In genomic region chr6:49055256-49055733, GRCm38 (mm10) we compare ENCODE assay signal across 12 mouse cellular contexts. TPM values are rescaled to one million over a fixed set of nuclear protein-coding genes. Genes with fewer than 3 reads are reported as not detected.
A peak's percentile ranks its signal among the peaks of the same experiment; 100 is the strongest.
DNase-seq lines count a peak whose midpoint lies in the region; ATAC-seq lines count a peak whose summit lies in the region.
"Had no signal": no experiment of that assay in that cellular context is flagged by ENCODE, and none has a peak within 500 bp of the region (broad histone marks: within the 10 kb centered on the region; RNA-seq: fewer than 3 reads in every experiment).

No protein-coding gene starts in this region.

- no peak overlapping the region for H3K4me2 ChIP-seq in hindbrain, embryonic 11.5 days (replicated peaks; ENCODE audit: low read depth, low read length)
- H3K4me2 ChIP-seq in midbrain, embryonic 15.5 days, result peak overlapping the region; percentile 10
- H3K4me2 ChIP-seq: lung, embryonic 15.5 days had no signal

- WGBS in hindbrain, embryonic 11.5 days, result 2% methylated on average over 7 of the region's 7 CpGs
- WGBS in midbrain, embryonic 15.5 days, result 4% methylated on average over 7 of the region's 7 CpGs

- peak; percentile 68 for ATAC-seq in hindbrain, embryonic 11.5 days (ENCODE audit: low FRiP score)
- peak; percentile 85 for ATAC-seq in midbrain, embryonic 15.5 days (replicated peaks)

- peak overlapping the region; percentile 31; the same call in 1 of the 2 replicates for H3K9ac ChIP-seq in hindbrain, embryonic 11.5 days (ENCODE audit: low read depth, low read length)
- H3K9ac ChIP-seq in midbrain, embryonic 15.5 days, result 0 out of 2 replicates have a peak overlapping the region, but pooled peaks have one; percentile 9
- H3K9ac ChIP-seq: lung, embryonic 15.5 days had no signal

- no peaks in the 10 kb centered on the region for H3K9me3 ChIP-seq in hindbrain, embryonic 11.5 days (ENCODE audit: control insufficient read depth, low read length)
- H3K9me3 ChIP-seq in midbrain, embryonic 15.5 days, result no peaks in the 10 kb centered on the region
- H3K9me3 ChIP-seq: lung, embryonic 15.5 days had no signal

- intact Hi-C loops in gastrocnemius, postnatal 36 days (cut with DNase I), result loop anchor here (5.0 kb wide), 1 partner anchor 87 kb away; no protein-coding TSS in a partner anchor

- H3K36me3 ChIP-seq in hindbrain, embryonic 11.5 days (ENCODE audit: control insufficient read depth, insufficient read depth, low read length), result no peaks in the 10 kb centered on the region
- H3K36me3 ChIP-seq in midbrain, embryonic 15.5 days (replicated peaks), result no peaks in the 10 kb centered on the region
- H3K36me3 ChIP-seq: lung, embryonic 15.5 days had no signal

- DNase-seq in ZHBTc4 (ENCODE audit: low read depth, low spot score), result peak; percentile 76
- peak; percentile 68 for DNase-seq in embryo, embryonic 11 days
- DNase-seq in hindbrain, embryonic 11.5 days (ENCODE audit: low spot score), result peak; percentile 50
- DNase-seq in gastrocnemius, postnatal 36 days, result no peak
- no peak for DNase-seq in heart, adult 9 months (ENCODE audit: low spot score in 2 of 2)
- no peak for DNase-seq in thymus, postnatal 36 days
- DNase-seq in heart, postnatal 4 days, result no peak
- DNase-seq: adrenal gland, postnatal 14 days; cerebellum, adult 9-10 months had no signal

- peak overlapping the region; percentile 75 for H3K27ac ChIP-seq in hindbrain, embryonic 11.5 days (ENCODE audit: low read depth, low read length)
- H3K27ac ChIP-seq in midbrain, embryonic 15.5 days, result peak overlapping the region; percentile 70
- H3K27ac ChIP-seq: lung, embryonic 15.5 days had no signal

- H3K27me3 ChIP-seq in hindbrain, embryonic 11.5 days (ENCODE audit: control insufficient read depth, insufficient read depth, low read length), result no peaks in the 10 kb centered on the region
- no peaks in the 10 kb centered on the region; the same call in 1 of the 2 replicates for H3K27me3 ChIP-seq in midbrain, embryonic 15.5 days (replicated peaks)
- H3K27me3 ChIP-seq: lung, embryonic 15.5 days had no signal

- no peak overlapping the region for H3K4me3 ChIP-seq in hindbrain, embryonic 11.5 days (ENCODE audit: low read depth, low read length)
- no peak overlapping the region for H3K4me3 ChIP-seq in midbrain, embryonic 15.5 days
- H3K4me3 ChIP-seq: lung, embryonic 15.5 days had no signal

- no peaks in the 10 kb centered on the region for H3K4me1 ChIP-seq in hindbrain, embryonic 11.5 days (replicated peaks; ENCODE audit: control insufficient read depth, insufficient read depth, low read length)
- H3K4me1 ChIP-seq in midbrain, embryonic 15.5 days, result peaks cover 17% of the 10 kb centered on the region
- H3K4me1 ChIP-seq: lung, embryonic 15.5 days had no signal

RNA-seq across cellular contexts. Expression of gene Malsu1, which starts 18.3 kb away (rescaled TPM):
- polyA plus RNA-seq in hindbrain, embryonic 11.5 days (2014; fragmentation: Nextera tagmentation; extraction: Ambion mirVana), result 56.2 and 57.9 TPM in 2 replicates
- 54.2 and 58.6 TPM in 2 replicates for polyA plus RNA-seq in midbrain, embryonic 15.5 days (2015; fragmentation: Nextera tagmentation; extraction: Ambion mirVana)
- 10 to 100 TPM; 42.3 to 43.0 TPM for total RNA-seq in gastrocnemius, postnatal 36 days (2021)
- 10 to 100 TPM; 33.4 to 43.2 TPM for total RNA-seq in heart, postnatal 4 days (2021)

RNA-seq across cellular contexts. Expression of gene Gpnmb, which starts 18.9 kb away (rescaled TPM):
- 0.76 and 1.0 TPM in 2 replicates for polyA plus RNA-seq in hindbrain, embryonic 11.5 days (2014; fragmentation: Nextera tagmentation; extraction: Ambion mirVana)
- 0.36 and 0.74 TPM in 2 replicates for polyA plus RNA-seq in midbrain, embryonic 15.5 days (2015; fragmentation: Nextera tagmentation; extraction: Ambion mirVana)
- 1 to 10 TPM; 1.0 to 2.2 TPM for total RNA-seq in gastrocnemius, postnatal 36 days (2021)
- under 1 TPM; 0.55 to 0.63 TPM for total RNA-seq in heart, postnatal 4 days (2021)
- total RNA-seq: neutrophil, adult 5-6 weeks had no signal

Comparison
In these comparisons a context has a peak if more than half of its experiments do, and no peak if none do; other contexts are left out.
1. DNase-seq: peak in ZHBTc4 (single experiment), embryo, embryonic 11 days (single experiment) and hindbrain, embryonic 11.5 days (single experiment); none in gastrocnemius, postnatal 36 days (0 of 2), heart, adult 9 months (0 of 2), thymus, postnatal 36 days (0 of 2) and heart, postnatal 4 days (single experiment).